Mouse (Mus musculus): Measurements from ENCODE around the gene Fbxo21.

Fbxo21 gene

GRCm38 (mm10) chr5:117976657-117977500 is at the start of gene Fbxo21:
Gene Fbxo21 (plus strand): TSS chr5:117976730.
- peak; percentile 94 for DNase-seq (ENCODE audit: low read depth, low spot score)

- peak; percentile 25 for DNase-seq (ENCODE audit: low read depth, low spot score)
Measured at GRCm38 (mm10) chr5:117928553-117928952, 48.0 kb upstream of the Fbxo21 start.

GRCm38 (mm10) chr5:117932222-117932621 is 44.3 kb upstream of the Fbxo21 start:
- DNase-seq (ENCODE audit: low read depth, low spot score), result no peak

- peak; percentile 83 for DNase-seq (ENCODE audit: low read depth, low spot score)
Measured at GRCm38 (mm10) chr5:117932862-117933261, 43.7 kb upstream of the Fbxo21 start.

- DNase-seq (ENCODE audit: low read depth, low spot score), result no peak
Measured at GRCm38 (mm10) chr5:117936346-117936745, 40.2 kb upstream of the Fbxo21 start.

GRCm38 (mm10) chr5:117937186-117937585 is 39.3 kb upstream of the Fbxo21 start:
- no peak for DNase-seq (ENCODE audit: low read depth, low spot score)

- DNase-seq (ENCODE audit: low read depth, low spot score), result peak; percentile 84
Measured at GRCm38 (mm10) chr5:117938182-117938581, 38.3 kb upstream of the Fbxo21 start.

- no peak for DNase-seq (ENCODE audit: low read depth, low spot score)
Measured at GRCm38 (mm10) chr5:117939402-117939801, 37.1 kb upstream of the Fbxo21 start.

- no peak for DNase-seq (ENCODE audit: low read depth, low spot score)
Measured at GRCm38 (mm10) chr5:117941552-117941951, 35.0 kb upstream of the Fbxo21 start.

- peak; percentile 55 for DNase-seq (ENCODE audit: low read depth, low spot score)
Measured at GRCm38 (mm10) chr5:117946605-117947004, 29.9 kb upstream of the Fbxo21 start.

GRCm38 (mm10) chr5:117949393-117949792 is 27.1 kb upstream of the Fbxo21 start:
- no peak for DNase-seq (ENCODE audit: low read depth, low spot score)

GRCm38 (mm10) chr5:117953893-117954292 is 22.6 kb upstream of the Fbxo21 start:
- DNase-seq (ENCODE audit: low read depth, low spot score), result no peak

- no peak for DNase-seq (ENCODE audit: low read depth, low spot score)
Measured at GRCm38 (mm10) chr5:117954429-117954828, 22.1 kb upstream of the Fbxo21 start.

GRCm38 (mm10) chr5:117955675-117956420 is 20.7 kb upstream of the Fbxo21 start:
- DNase-seq (ENCODE audit: low read depth, low spot score), result peak; percentile 66

GRCm38 (mm10) chr5:117964750-117965149 is 11.8 kb upstream of the Fbxo21 start:
- no peak for DNase-seq (ENCODE audit: low read depth, low spot score)

GRCm38 (mm10) chr5:117966956-117967355 is 9.6 kb upstream of the Fbxo21 start:
- no peak for DNase-seq (ENCODE audit: low read depth, low spot score)

GRCm38 (mm10) chr5:117967659-117968069 is 8.9 kb upstream of the Fbxo21 start:
- DNase-seq (ENCODE audit: low read depth, low spot score), result no peak

GRCm38 (mm10) chr5:117969681-117970427 is 6.7 kb upstream of the Fbxo21 start:
- no peak for DNase-seq (ENCODE audit: low read depth, low spot score)

GRCm38 (mm10) chr5:117976263-117976656 is 270 bp upstream of the Fbxo21 start:
- DNase-seq (ENCODE audit: low read depth, low spot score), result no peak

- DNase-seq (ENCODE audit: low read depth, low spot score), result peak; percentile 49
Measured at GRCm38 (mm10) chr5:117977501-117978158, 1.1 kb downstream of the Fbxo21 start.

- DNase-seq (ENCODE audit: low read depth, low spot score), result no peak
Measured at GRCm38 (mm10) chr5:117978159-117978697, 1.7 kb downstream of the Fbxo21 start.

All from A20 (cell line).